Mouse (Mus musculus) layer of hippocampus, adult 18-20 months (tissue): ENCODE measurements around the gene Marc1. TPM values are rescaled to one million over a fixed set of nuclear protein-coding genes. Genes with fewer than 3 reads are reported as not detected.
A peak's percentile ranks its signal among the peaks of the same experiment; 100 is the strongest.

Experiments
- DNase-seq, 2 experiments: peaks; one replicate each; pipeline ENCODE4 v3.0.0; 2022; ENCODE audit warnings: low spot score in 2 of 2
- microRNA-seq, 2 experiments: library from miRNA; unstranded; fragments of <30 nt; microRNA quantifications; one replicate each; pipeline ENCODE4 v1.2.0; 2021
- total RNA-seq, 2 experiments: library from RNA; stranded (reverse); gene quantifications; 2 replicates each; pipeline ENCODE4 v1.2.3; 2021

The Marc1 gene
- total RNA-seq, 2 experiments from 2014 or later, result 0.25 TPM; not detected in 1

DNA sequence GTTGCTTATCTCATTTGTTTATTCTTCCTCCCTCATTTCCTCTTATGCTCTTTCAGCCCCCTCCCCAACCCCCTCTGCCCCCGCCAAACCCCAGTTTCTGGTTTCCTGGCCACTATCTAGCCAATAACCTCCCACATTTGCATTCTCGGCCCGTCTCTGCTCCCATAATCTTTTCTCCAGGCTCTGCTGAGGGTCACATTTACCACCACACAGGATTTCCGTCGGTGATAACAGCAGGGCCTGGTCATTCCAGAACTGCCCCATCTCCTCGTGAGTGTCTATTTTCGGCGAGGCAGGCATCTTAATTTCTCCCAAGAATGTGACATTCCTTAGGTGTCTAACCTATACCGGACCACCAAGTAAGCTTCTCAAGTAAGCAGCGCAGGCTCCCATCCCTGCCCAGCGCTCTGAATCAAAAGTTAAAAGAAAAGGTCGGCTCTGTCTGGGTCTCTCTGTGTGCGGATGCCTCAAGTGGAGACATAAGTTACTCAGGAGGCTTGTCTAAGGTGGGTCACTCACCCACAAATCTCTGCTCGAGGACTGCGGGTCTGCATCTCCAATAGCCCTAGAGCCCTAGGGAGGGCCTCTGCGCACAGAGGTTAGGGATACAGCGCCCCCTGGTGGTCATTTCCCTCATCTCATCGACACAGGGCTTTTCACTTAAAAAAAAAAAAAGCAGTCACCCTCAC lies 39.8 kb downstream of the Marc1 start:
- DNase-seq, result peak in 1 of 2 experiments; percentile 66

GRCm38 (mm10) chr1:184763866-184764265 lies 47.2 kb downstream of the Marc1 start:
- no peak for DNase-seq

- no peak for DNase-seq
These were observed 48.2 kb downstream of the Marc1 start for GRCm38 (mm10) chr1:184762941-184763340.

- no peak for DNase-seq
These were observed 49.1 kb downstream of the Marc1 start for GRCm38 (mm10) chr1:184761988-184762387.

GRCm38 (mm10) chr1:184752671-184753070 lies 58.4 kb downstream of the Marc1 start:
- no peak for DNase-seq

- no peak for DNase-seq
These were observed 60.9 kb downstream of the Marc1 start for GRCm38 (mm10) chr1:184750114-184750664.

GRCm38 (mm10) chr1:184748692-184749152 lies 62.4 kb downstream of the Marc1 start:
- DNase-seq, result no peak

DNA sequence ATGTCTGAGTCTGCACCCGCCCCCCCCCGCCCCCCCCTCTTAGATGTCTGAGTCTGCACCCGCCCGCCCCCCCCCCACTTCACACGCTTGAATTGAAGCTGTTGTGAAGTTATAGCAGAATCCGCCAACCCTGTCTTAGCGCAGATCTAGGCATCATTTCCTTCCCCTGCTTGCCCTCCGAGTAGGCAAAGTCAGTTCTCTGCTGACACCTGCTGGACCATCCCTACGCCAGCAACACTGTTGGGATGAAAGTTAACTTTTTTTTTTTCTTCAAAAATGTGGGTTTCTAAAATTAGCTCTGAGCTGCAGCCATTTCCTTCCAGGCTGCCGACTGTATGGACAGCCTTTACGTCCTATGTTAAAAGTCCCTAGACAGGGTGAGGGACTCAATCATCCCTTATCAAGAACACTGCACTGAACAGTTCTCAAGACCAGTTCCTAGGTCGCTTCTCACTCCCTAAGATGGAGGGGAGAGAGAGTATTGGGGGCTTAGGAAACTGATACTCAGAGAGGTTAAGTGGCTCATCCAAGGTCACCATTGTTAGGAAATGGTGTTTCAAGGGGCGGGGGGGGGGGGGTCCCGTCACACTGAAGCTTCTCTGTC lies 73.1 kb downstream of the Marc1 start:
- peak in 1 of 2 experiments; percentile 42 for DNase-seq

- DNase-seq, result no peak
These were observed 73.9 kb downstream of the Marc1 start for GRCm38 (mm10) chr1:184737228-184737627.

Small RNAs within 50 kb of the gene (microRNA-seq; reads per million reads assigned to microRNA genes)
- gene Mir1981, result 221 to 244 reads per million in 2 experiments

Other genes starting within 250 kb of the Marc1 start
- gene Hlx, start 78.7 kb downstream of the Marc1 start, total RNA-seq, result 1 to 10 TPM in 1 of 2 experiments, under 1 TPM in 1; 0.61 to 1.1 TPM
- 100 to 1,000 TPM; 117 to 122 TPM for gene Marc2, start 35.1 kb upstream of the Marc1 start, total RNA-seq
- gene C130074G19Rik, start 71.9 kb upstream of the Marc1 start, total RNA-seq, result 1 to 10 TPM; 7.1 to 8.8 TPM
- gene Mark1, start 188.3 kb upstream of the Marc1 start, total RNA-seq, result 10 to 100 TPM; 45.1 to 46.6 TPM